ENCODE assay signal across 25 mouse cellular contexts in the genomic region with DNA sequence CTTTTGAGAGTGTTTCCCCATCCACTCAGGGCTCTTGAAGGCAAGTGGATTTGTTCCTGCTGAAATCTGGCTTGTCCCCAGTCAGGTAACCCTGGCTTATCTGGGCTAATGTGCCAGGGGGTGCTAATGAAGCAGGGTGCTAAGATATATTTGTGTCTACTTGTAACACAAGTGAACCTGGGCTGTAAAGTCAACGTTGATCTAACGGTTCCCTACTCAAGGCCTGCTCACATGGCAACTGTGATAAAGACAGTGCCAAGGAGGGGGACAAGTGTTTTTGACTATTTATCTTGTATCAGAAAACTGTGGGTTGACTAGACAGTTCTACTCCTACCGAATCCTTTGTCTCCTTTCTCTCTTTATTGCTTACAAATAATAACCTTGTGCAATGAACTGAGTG. TPM values are rescaled to one million over a fixed set of nuclear protein-coding genes. Genes with fewer than 3 reads are reported as not detected.
DNase-seq lines count a peak whose midpoint lies in the region; ATAC-seq and TF ChIP-seq lines count a peak whose summit lies in the region.
"Had no signal": no experiment of that assay in that cellular context is flagged by ENCODE, and none has a peak within 500 bp of the region (broad histone marks: within the 10 kb centered on the region; RNA-seq: fewer than 3 reads in every experiment).

No protein-coding gene starts in this region.

- no peaks in the 10 kb centered on the region for H3K27me3 ChIP-seq in MEL (ENCODE audit: control insufficient read depth in 1 of 2, insufficient read depth in 2 of 2, low read length in 2 of 2)
- no peaks in the 10 kb centered on the region for H3K27me3 ChIP-seq in liver, embryonic 12.5 days (replicated peaks)
- 0 out of 2 replicates have a peak, but pooled peaks cover 2% of the 10 kb centered on the region for H3K27me3 ChIP-seq in liver, embryonic 15.5 days
- peaks cover 4% of the 10 kb centered on the region; the same call in 1 of the 2 replicates for H3K27me3 ChIP-seq in intestine, embryonic 15.5 days (replicated peaks)
- H3K27me3 ChIP-seq: embryonic facial prominence, embryonic 13.5 days; forebrain, embryonic 12.5 days; forebrain, embryonic 15.5 days; hindbrain, embryonic 12.5 days; hindbrain, embryonic 15.5 days; Patski had no signal

- 0 out of 4 replicates have a peak overlapping the region, but pooled peaks of 1 of the 2 experiments have one; percentile 5 for H3K4me3 ChIP-seq in MEL (ENCODE audit: control insufficient read depth in 1 of 2, insufficient read depth in 1 of 2, low read depth in 2 of 2, low read length in 2 of 2)
- H3K4me3 ChIP-seq in liver, embryonic 12.5 days: no peak overlapping the region
- no peak overlapping the region for H3K4me3 ChIP-seq in liver, embryonic 15.5 days (replicated peaks)
- no peak overlapping the region for H3K4me3 ChIP-seq in intestine, embryonic 15.5 days (replicated peaks)
- H3K4me3 ChIP-seq: embryonic facial prominence, embryonic 10.5 days; embryonic facial prominence, embryonic 13.5 days; erythroblast, embryonic 14.5 days; forebrain, embryonic 12.5 days; forebrain, embryonic 15.5 days; heart, adult 2 months; heart, embryonic 10.5 days; hindbrain, embryonic 12.5 days; hindbrain, embryonic 15.5 days had no signal

- H3K36me3 ChIP-seq in MEL (ENCODE audit: control insufficient read depth in 1 of 2, insufficient read depth in 2 of 2, low read length in 2 of 2): peaks cover 2 to 81% of the 10 kb centered on the region in 2 experiments
- no peaks in the 10 kb centered on the region for H3K36me3 ChIP-seq in liver, embryonic 12.5 days
- H3K36me3 ChIP-seq in liver, embryonic 15.5 days (replicated peaks): no peaks in the 10 kb centered on the region
- no peaks in the 10 kb centered on the region for H3K36me3 ChIP-seq in intestine, embryonic 15.5 days
- H3K36me3 ChIP-seq: embryonic facial prominence, embryonic 10.5 days; embryonic facial prominence, embryonic 13.5 days; forebrain, embryonic 15.5 days; heart, embryonic 10.5 days; hindbrain, embryonic 12.5 days; hindbrain, embryonic 15.5 days had no signal

- H3K79me2 ChIP-seq in MEL (ENCODE audit: control insufficient read depth, insufficient read depth, low read length, poor library complexity): peaks cover 41% of the 10 kb centered on the region

- H3K4me1 ChIP-seq in MEL (ENCODE audit: control insufficient read depth in 1 of 2, insufficient read depth in 2 of 2, low read length in 2 of 2): peaks cover 44 to 74% of the 10 kb centered on the region in 2 experiments
- peaks cover 53% of the 10 kb centered on the region for H3K4me1 ChIP-seq in liver, embryonic 12.5 days
- H3K4me1 ChIP-seq in liver, embryonic 15.5 days (replicated peaks): peaks cover 35% of the 10 kb centered on the region
- 0 out of 2 replicates have a peak, but pooled peaks cover 6% of the 10 kb centered on the region for H3K4me1 ChIP-seq in intestine, embryonic 15.5 days (replicated peaks)
- H3K4me1 ChIP-seq: embryonic facial prominence, embryonic 10.5 days; embryonic facial prominence, embryonic 13.5 days; hindbrain, embryonic 12.5 days had no signal

- TF ChIP-seq EP300 in MEL (IDR thresholded peaks at IDR 0.05; ENCODE audit: low read depth in 1 of 2, low read length in 2 of 2): peak; percentile 97 to 99

- no peak; a peak in 1 of 4 replicates for TF ChIP-seq POLR2A in MEL (IDR thresholded peaks at IDR 0.05; ENCODE audit: control insufficient read depth in 1 of 2, insufficient read depth in 1 of 2, low read depth in 1 of 2, low read length in 2 of 2, poor library complexity in 1 of 2)

- peak overlapping the region; percentile 29; the same call in 1 of the 2 replicates for H3K9ac ChIP-seq in MEL (ENCODE audit: control insufficient read depth, low read depth, low read length, poor library complexity, severe bottlenecking)
- no peak overlapping the region for H3K9ac ChIP-seq in liver, embryonic 12.5 days
- H3K9ac ChIP-seq in liver, embryonic 15.5 days: no peak overlapping the region
- H3K9ac ChIP-seq in intestine, embryonic 15.5 days: no peak overlapping the region
- H3K9ac ChIP-seq: embryonic facial prominence, embryonic 13.5 days; forebrain, embryonic 12.5 days; forebrain, embryonic 15.5 days; hindbrain, embryonic 12.5 days; hindbrain, embryonic 15.5 days had no signal

- 30% methylated on average over 3 of the region's 3 CpGs for WGBS in liver, embryonic 12.5 days (ENCODE audit: insufficient replicate concordance)
- WGBS in liver, embryonic 15.5 days (ENCODE audit: insufficient replicate concordance): 14% methylated on average over 3 of the region's 3 CpGs
- 66% methylated on average over 3 of the region's 3 CpGs for WGBS in intestine, embryonic 15.5 days

- H3K9me3 ChIP-seq in MEL (replicated peaks; ENCODE audit: insufficient read depth, low read length): no peaks in the 10 kb centered on the region
- no peaks in the 10 kb centered on the region for H3K9me3 ChIP-seq in liver, embryonic 12.5 days (replicated peaks)
- no peaks in the 10 kb centered on the region for H3K9me3 ChIP-seq in liver, embryonic 15.5 days (replicated peaks)
- H3K9me3 ChIP-seq in intestine, embryonic 15.5 days: no peaks in the 10 kb centered on the region
- H3K9me3 ChIP-seq: embryonic facial prominence, embryonic 10.5 days; embryonic facial prominence, embryonic 13.5 days; forebrain, embryonic 12.5 days; forebrain, embryonic 15.5 days; heart, embryonic 10.5 days; hindbrain, embryonic 12.5 days; hindbrain, embryonic 15.5 days had no signal

- ATAC-seq in liver, embryonic 12.5 days: peak; percentile 71
- ATAC-seq in liver, embryonic 15.5 days (ENCODE audit: insufficient read depth): peak; percentile 68
- ATAC-seq in megakaryocyte progenitor cell, adult 5-6 weeks (replicated peaks; ENCODE audit: poor library complexity): peak; percentile 44
- no peak for ATAC-seq in intestine, embryonic 15.5 days
- ATAC-seq in CD4-positive, CD25-positive, alpha-beta regulatory T cell, adult 4 months: no peak
- ATAC-seq: forebrain, embryonic 15.5 days; Patski had no signal

- DNase-seq in MEL (ENCODE audit: low read depth, low spot score): peak; percentile 85
- no peak for DNase-seq in thymus, postnatal 14 days
- DNase-seq: adrenal gland, postnatal 10 days; B cell, adult 2 months; cerebellum, adult 11-12 months; cerebellum, adult 8-10 months; cerebellum, postnatal 10 days; cerebellum, postnatal 36 days; embryo, embryonic 11 days; gastrocnemius, postnatal 25 days; heart, adult 2 months had no signal

- H3K27ac ChIP-seq in MEL (ENCODE audit: control insufficient read depth, low read depth, low read length): peak overlapping the region; percentile 96
- no peak overlapping the region; the same call in 1 of the 2 replicates for H3K27ac ChIP-seq in liver, embryonic 12.5 days
- H3K27ac ChIP-seq in liver, embryonic 15.5 days (replicated peaks): no peak overlapping the region
- no peak overlapping the region for H3K27ac ChIP-seq in intestine, embryonic 15.5 days
- H3K27ac ChIP-seq: embryonic facial prominence, embryonic 10.5 days; embryonic facial prominence, embryonic 13.5 days; forebrain, embryonic 12.5 days; forebrain, embryonic 15.5 days; heart, adult 2 months; heart, embryonic 10.5 days; hindbrain, embryonic 12.5 days; hindbrain, embryonic 15.5 days had no signal

- peak overlapping the region; percentile 2; the same call in 1 of the 2 replicates for H3K4me2 ChIP-seq in liver, embryonic 12.5 days
- no peak overlapping the region; the same call in 1 of the 2 replicates for H3K4me2 ChIP-seq in liver, embryonic 15.5 days
- H3K4me2 ChIP-seq in intestine, embryonic 15.5 days (replicated peaks): no peak overlapping the region
- H3K4me2 ChIP-seq: embryonic facial prominence, embryonic 13.5 days; forebrain, embryonic 12.5 days; forebrain, embryonic 15.5 days; hindbrain, embryonic 12.5 days; hindbrain, embryonic 15.5 days had no signal

- no peak for TF ChIP-seq RAD21 in MEL (IDR thresholded peaks at IDR 0.05; ENCODE audit: low read depth, low read length)

- no peak for TF ChIP-seq CTCF in MEL (IDR thresholded peaks at IDR 0.05 in 2 of 3, conservative IDR thresholded peaks at IDR 0.05 in 1 of 3; ENCODE audit: control insufficient read depth in 1 of 3, insufficient read depth in 1 of 3, low read depth in 2 of 3, low read length in 3 of 3, poor library complexity in 1 of 3, severe bottlenecking in 1 of 3)

TF ChIP-seq in MEL, 35 proteins besides CTCF, POLR2A, EP300 and RAD21 (continues in another document):
- TF ChIP-seq MAX (IDR thresholded peaks at IDR 0.05; ENCODE audit: low read length) (no peak), NRF1 (IDR thresholded peaks at IDR 0.05; ENCODE audit: insufficient read depth, low read depth, low read length, poor library complexity, severe bottlenecking) (no peak), JUND (IDR thresholded peaks at IDR 0.05; ENCODE audit: low read depth, low read length) (no peak), MYC (IDR thresholded peaks at IDR 0.05; ENCODE audit: low read depth, low read length) (no peak; the same call in 1 of the 2 replicates), ZNF384 (IDR thresholded peaks at IDR 0.05; ENCODE audit: low read depth, low read length) (no peak), RCOR1 (IDR thresholded peaks at IDR 0.05; ENCODE audit: low read depth, low read length) (peak; percentile 64; the same call in 1 of the 2 replicates), SIN3A (IDR thresholded peaks at IDR 0.05; ENCODE audit: low read length) (peak; percentile 79), CHD2 (IDR thresholded peaks at IDR 0.05; ENCODE audit: low read length) (no peak), GATA1 (IDR thresholded peaks at IDR 0.05; ENCODE audit: low read depth, low read length) (peak; percentile 90), HCFC1 (IDR thresholded peaks at IDR 0.05; ENCODE audit: low read depth, low read length) (no peak), TAL1 (IDR thresholded peaks at IDR 0.05; ENCODE audit: low read length) (peak; percentile 63), ELF1 (IDR thresholded peaks at IDR 0.05; ENCODE audit: low read depth, low read length) (no peak), MEF2A (IDR thresholded peaks at IDR 0.05; ENCODE audit: extremely low read depth, insufficient replicate concordance, low read depth, low read length, poor library complexity, severe bottlenecking) (no peak), POLR2AphosphoS2 (IDR thresholded peaks at IDR 0.05; ENCODE audit: low read length) (0 out of 2 replicates have a peak, but pooled peaks have one; percentile 10)

RNA-seq across cellular contexts. Expression of a gene that starts 8.3 kb away (rescaled TPM):
- total RNA-seq in MEL (2012; rRNA removed): 9.0 and 9.4 TPM in 2 replicates
- 10 to 100 TPM in 1 of 2 experiments, not detected in 1; 13.3 TPM for polyA plus RNA-seq in MEL (2012; ENCODE audit: insufficient read depth in 1 of 2, insufficient read length in 2 of 2, low read depth in 1 of 2, low replicate concordance in 2 of 2, missing spikeins in 1 of 2)
- polyA plus RNA-seq in liver, embryonic 12.5 days (2016; fragmentation: Nextera tagmentation; extraction: Ambion mirVana): 0.53 and 0.58 TPM in 2 replicates
- polyA plus RNA-seq in liver, embryonic 15.5 days (2015; fragmentation: Nextera tagmentation; extraction: Ambion mirVana): 0.24 and 0.32 TPM in 2 replicates
- total RNA-seq in megakaryocyte progenitor cell, adult 5-6 weeks (2015): 20.0 and 24.9 TPM in 2 replicates
- 12.0 and 17.1 TPM in 2 replicates for total RNA-seq in megakaryocyte progenitor cell, adult 5-6 weeks (2017)
- 0.68 and 0.87 TPM in 2 replicates for polyA plus RNA-seq in intestine, embryonic 15.5 days (2015; fragmentation: Nextera tagmentation; extraction: Ambion mirVana)
- 1 to 10 TPM; 2.7 to 3.0 TPM for polyA plus RNA-seq in CD4-positive, CD25-positive, alpha-beta regulatory T cell, adult 4 months (2017; shearing (Covaris generic))

Comparison
In these comparisons a context has a peak if more than half of its experiments do, and no peak if none do; other contexts are left out.
1. ATAC-seq: peak in liver, embryonic 12.5 days (single experiment), liver, embryonic 15.5 days (single experiment) and megakaryocyte progenitor cell, adult 5-6 weeks (single experiment); none in intestine, embryonic 15.5 days (single experiment) and CD4-positive, CD25-positive, alpha-beta regulatory T cell, adult 4 months (single experiment).